Mouse (Mus musculus) MEL (cell line): ENCODE results near the gene Sema3b. TPM values are rescaled to one million over a fixed set of nuclear protein-coding genes. Genes with fewer than 3 reads are reported as not detected.

ENCODE experiments used
- DNase-seq: peaks from one replicate; pipeline ENCODE4 v3.0.0; 2011; ENCODE audit warnings: low read depth, low spot score
- H3K27ac ChIP-seq: 2 replicates; pipeline ENCODE4 v1.5.1; 2012; ENCODE audit warnings: low read depth, mild to moderate bottlenecking, control low read depth, low read length, moderate library complexity; ENCODE audit not compliant: control insufficient read depth
- H3K27me3 ChIP-seq, 2 experiments: fragments of 150-350 bp in 1 of 2; sonication (generic) in 1 of 2; 2 replicates each; pipeline ENCODE4 v1.6.1; 2012; ENCODE audit warnings: low read length in 2 of 2, mild to moderate bottlenecking in 2 of 2, improper control_type of control experiment in 1 of 2, moderate library complexity in 1 of 2; ENCODE audit not compliant: insufficient read depth in 2 of 2, control insufficient read depth in 1 of 2
- H3K36me3 ChIP-seq, 2 experiments: 2 replicates each; pipeline ENCODE4 v1.6.1; 2012 to 2014; ENCODE audit warnings: low read length in 2 of 2, improper control_type of control experiment in 1 of 2, inconsistent platforms in 1 of 2, mild to moderate bottlenecking in 1 of 2; ENCODE audit not compliant: insufficient read depth in 2 of 2, control insufficient read depth in 1 of 2
- H3K4me1 ChIP-seq, 2 experiments: fragments of 150-350 bp in 1 of 2; sonication (generic) in 1 of 2; 2 replicates each; pipeline ENCODE4 v1.6.1; 2012; ENCODE audit warnings: low read length in 2 of 2, improper control_type of control experiment in 1 of 2, mild to moderate bottlenecking in 1 of 2; ENCODE audit not compliant: insufficient read depth in 2 of 2, control insufficient read depth in 1 of 2
- H3K4me3 ChIP-seq, 2 experiments: fragments of 150-350 bp in 1 of 2; sonication (generic) in 1 of 2; 2 replicates each; pipeline ENCODE4 v1.5.1; 2012; ENCODE audit warnings: low read depth in 2 of 2, low read length in 2 of 2, mild to moderate bottlenecking in 2 of 2, moderate library complexity in 2 of 2, control low read depth in 1 of 2, improper control_type of control experiment in 1 of 2; ENCODE audit not compliant: control insufficient read depth in 1 of 2, insufficient read depth in 1 of 2
- H3K79me2 ChIP-seq: 2 replicates; pipeline ENCODE4 v1.6.1; 2012; ENCODE audit warnings: mild to moderate bottlenecking, low read length, moderate library complexity; ENCODE audit not compliant: control insufficient read depth, poor library complexity, insufficient read depth
- H3K9ac ChIP-seq: 2 replicates; pipeline ENCODE4 v1.6.1; 2012; ENCODE audit warnings: low read depth, mild to moderate bottlenecking, control low read depth, low read length, moderate library complexity; ENCODE audit not compliant: control insufficient read depth, poor library complexity, severe bottlenecking
- H3K9me3 ChIP-seq: fragments of 150-350 bp; sonication (generic); replicated peaks from 2 replicates; pipeline ENCODE4 v1.6.1; 2012; ENCODE audit warnings: mild to moderate bottlenecking, low read length, improper control_type of control experiment, moderate library complexity; ENCODE audit not compliant: insufficient read depth
- BHLHE40 ChIP-seq: IDR thresholded peaks from 2 replicates; pipeline ENCODE4 v1.6.1; 2012; ENCODE audit warnings: low read depth, mild to moderate bottlenecking, inconsistent platforms, low read length, improper control_type of control experiment, borderline replicate concordance
- CTCF ChIP-seq, 3 experiments: IDR thresholded peaks in 2 of 3; conservative IDR thresholded peaks in 1 of 3; 2 replicates each; pipeline ENCODE4 v1.5.1; 2011 to 2012; ENCODE audit warnings: low read length in 3 of 3, low read depth in 2 of 3, mild to moderate bottlenecking in 2 of 3, improper control_type of control experiment in 1 of 3, inconsistent platforms in 1 of 3, mixed read lengths in 1 of 3, moderate library complexity in 1 of 3; ENCODE audit not compliant: control insufficient read depth in 1 of 3, insufficient read depth in 1 of 3, poor library complexity in 1 of 3, severe bottlenecking in 1 of 3
- E2F4 ChIP-seq: IDR thresholded peaks from 2 replicates; pipeline ENCODE4 v1.6.1; 2011; ENCODE audit warnings: low read depth, low read length, improper control_type of control experiment, borderline replicate concordance
- ELF1 ChIP-seq: IDR thresholded peaks from 2 replicates; pipeline ENCODE4 v1.6.1; 2014; ENCODE audit warnings: low read depth, mild to moderate bottlenecking, inconsistent platforms, low read length, improper control_type of control experiment, moderate library complexity
- ETS1 ChIP-seq: IDR thresholded peaks from 2 replicates; pipeline ENCODE4 v1.6.1; 2012; ENCODE audit warnings: low read depth, mild to moderate bottlenecking, inconsistent platforms, low read length, improper control_type of control experiment, moderate library complexity
- GABPA ChIP-seq: IDR thresholded peaks from 2 replicates; pipeline ENCODE4 v1.6.1; 2012; ENCODE audit warnings: low read depth, mild to moderate bottlenecking, inconsistent platforms, low read length, improper control_type of control experiment, moderate library complexity
- HCFC1 ChIP-seq: IDR thresholded peaks from 2 replicates; pipeline ENCODE4 v1.6.1; 2012; ENCODE audit warnings: low read depth, mild to moderate bottlenecking, inconsistent platforms, low read length, improper control_type of control experiment, moderate library complexity
- JUND ChIP-seq: IDR thresholded peaks from 2 replicates; pipeline ENCODE4 v1.6.1; 2011; ENCODE audit warnings: low read depth, mild to moderate bottlenecking, improper control_type of control experiment, low read length
- KAT2A ChIP-seq: conservative IDR thresholded peaks from 2 replicates; pipeline ENCODE4 v1.6.1; 2012; ENCODE audit warnings: low read depth, low read length, improper control_type of control experiment, inconsistent platforms
- MAFK ChIP-seq: IDR thresholded peaks from 2 replicates; pipeline ENCODE4 v1.6.1; 2011; ENCODE audit warnings: low read depth, mild to moderate bottlenecking, low read length, improper control_type of control experiment, borderline replicate concordance
- MAZ ChIP-seq: IDR thresholded peaks from 2 replicates; pipeline ENCODE4 v1.6.1; 2012; ENCODE audit warnings: low read depth, mild to moderate bottlenecking, inconsistent platforms, low read length, improper control_type of control experiment
- NELFE ChIP-seq: IDR thresholded peaks from 2 replicates; pipeline ENCODE4 v1.6.1; 2011; ENCODE audit warnings: low read depth, low read length, improper control_type of control experiment
- NRF1 ChIP-seq: IDR thresholded peaks from 2 replicates; pipeline ENCODE4 v1.6.1; 2014; ENCODE audit warnings: low read depth, mild to moderate bottlenecking, inconsistent platforms, low read length, improper control_type of control experiment, moderate library complexity; ENCODE audit not compliant: poor library complexity, insufficient read depth, severe bottlenecking
- POLR2AphosphoS2 ChIP-seq: IDR thresholded peaks from 2 replicates; pipeline ENCODE4 v1.6.1; 2011; ENCODE audit warnings: low read length, improper control_type of control experiment
- POLR2AphosphoS5 ChIP-seq: IDR thresholded peaks from 2 replicates; pipeline ENCODE4 v1.6.1; 2012; ENCODE audit warnings: low read depth, borderline replicate concordance, mild to moderate bottlenecking, inconsistent platforms, low read length, moderate library complexity, mixed read lengths
- RAD21 ChIP-seq: IDR thresholded peaks from 2 replicates; pipeline ENCODE4 v1.6.1; 2011; ENCODE audit warnings: mild to moderate bottlenecking, low read depth, low read length, improper control_type of control experiment
- RCOR1 ChIP-seq: IDR thresholded peaks from 2 replicates; pipeline ENCODE4 v1.6.1; 2012; ENCODE audit warnings: low read depth, mild to moderate bottlenecking, inconsistent platforms, low read length, improper control_type of control experiment
- SMC3 ChIP-seq: IDR thresholded peaks from 2 replicates; pipeline ENCODE4 v1.6.1; 2011; ENCODE audit warnings: low read depth, low read length, improper control_type of control experiment
- ZC3H11A ChIP-seq: IDR thresholded peaks from 2 replicates; pipeline ENCODE4 v1.6.1; 2012; ENCODE audit warnings: low read depth, mild to moderate bottlenecking, inconsistent platforms, low read length, improper control_type of control experiment
- ZMIZ1 ChIP-seq: IDR thresholded peaks from 2 replicates; pipeline ENCODE4 v1.6.1; 2012; ENCODE audit warnings: low read depth, mild to moderate bottlenecking, inconsistent platforms, low read length, improper control_type of control experiment, moderate library complexity
- ZNF384 ChIP-seq: IDR thresholded peaks from 2 replicates; pipeline ENCODE4 v1.6.1; 2012; ENCODE audit warnings: low read depth, mild to moderate bottlenecking, inconsistent platforms, low read length, improper control_type of control experiment
- polyA plus RNA-seq, 2 experiments: library from polyadenylated mRNA; stranded (reverse) in 1 of 2; unstranded in 1 of 2; fragments of >175 nt in 1 of 2; fragments of >200 nt in 1 of 2; gene quantifications; 2 replicates each; pipeline versions ENCODE4 v1.2.1 to v1.2.4; 2012; ENCODE audit warnings: low replicate concordance in 2 of 2, low read depth in 1 of 2; ENCODE audit not compliant: insufficient read length in 2 of 2, insufficient read depth in 1 of 2, missing spikeins in 1 of 2
- total RNA-seq: library from RNA; depleted of rRNA; stranded (reverse); fragments of 300-350 nt; gene quantifications from 2 replicates; pipeline ENCODE4 v1.2.3, GENCODE M21; 2012

Gene Sema3b
- total and polyA plus RNA-seq, 3 experiments, result 0.04 to 0.21 TPM; not detected in 1

DNA sequence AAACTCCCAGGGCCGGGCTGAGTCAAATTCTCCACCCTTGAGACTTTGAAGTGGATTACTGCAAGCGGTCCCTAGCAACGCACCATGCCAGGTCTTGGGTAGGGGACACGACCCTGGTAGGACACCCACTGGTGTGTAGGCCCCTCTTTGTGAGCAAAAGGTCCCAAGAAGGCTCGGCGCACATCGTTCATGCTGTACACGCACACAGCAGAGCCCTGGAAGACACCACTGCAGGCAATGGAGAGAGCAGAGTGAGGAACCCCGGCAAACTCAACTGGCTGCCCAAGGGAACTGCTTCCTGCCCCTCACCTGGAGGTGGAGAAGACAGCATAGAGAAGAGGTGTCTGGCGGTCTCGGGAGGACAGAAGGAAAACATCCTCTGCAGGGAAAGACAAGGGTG is 7.8 kb downstream of the Sema3b start:
- H3K9ac ChIP-seq, result no peak overlapping the region
- H3K4me3 ChIP-seq, result no peak overlapping the region
- no peak for TF ChIP-seq MAFK
- TF ChIP-seq KAT2A, result no peak
- no peak for TF ChIP-seq MAZ
- TF ChIP-seq POLR2AphosphoS5, result no peak
- no peak for TF ChIP-seq ZC3H11A
- no peak for TF ChIP-seq ETS1
- TF ChIP-seq RAD21, result no peak
- TF ChIP-seq ELF1, result no peak
- no peak for TF ChIP-seq GABPA
- no peak for TF ChIP-seq ZNF384
- TF ChIP-seq POLR2AphosphoS2, result no peak
- no peak for TF ChIP-seq E2F4
- TF ChIP-seq ZMIZ1, result no peak
- TF ChIP-seq CTCF (IDR thresholded peaks at IDR 0.05 in 2 of 3, conservative IDR thresholded peaks at IDR 0.05 in 1 of 3; ENCODE audit: control insufficient read depth in 1 of 3, insufficient read depth in 1 of 3, low read depth in 2 of 3, low read length in 3 of 3, poor library complexity in 1 of 3, severe bottlenecking in 1 of 3), result no peak
- TF ChIP-seq BHLHE40, result no peak
- TF ChIP-seq SMC3, result no peak
- no peaks in the 10 kb centered on the region for H3K27me3 ChIP-seq
- no peaks in the 10 kb centered on the region for H3K9me3 ChIP-seq
- H3K79me2 ChIP-seq, result no peaks in the 10 kb centered on the region; the same call in 1 of the 2 replicates
- peaks cover 0 to 16% of the 10 kb centered on the region in 2 experiments; a peak in 2 of 4 replicates for H3K4me1 ChIP-seq
- no peak for DNase-seq
- H3K27ac ChIP-seq, result no peak overlapping the region
- peaks cover 0 to 6% of the 10 kb centered on the region in 2 experiments; a peak in 2 of 4 replicates for H3K36me3 ChIP-seq

DNA sequence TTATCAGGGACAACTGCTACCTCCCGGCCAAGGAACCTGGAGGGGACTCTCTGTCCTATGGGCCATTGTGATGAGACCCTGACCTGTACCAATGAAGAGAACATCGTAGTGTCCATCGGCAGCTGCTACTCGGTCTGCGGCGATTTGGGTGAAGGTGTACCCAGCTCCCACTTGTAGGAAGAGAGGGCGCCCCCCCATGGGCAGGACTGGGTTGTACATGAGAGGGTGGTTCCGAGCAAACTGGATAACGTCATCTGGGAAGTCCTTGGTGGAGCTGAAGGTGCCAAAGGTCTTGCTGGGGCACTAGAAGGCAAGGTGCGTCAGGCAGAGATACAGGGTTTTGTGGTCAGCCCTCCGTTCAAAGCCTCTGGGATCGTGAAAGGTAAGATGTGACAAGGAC is 8.3 kb downstream of the Sema3b start:
- no peak for TF ChIP-seq ZC3H11A
- no peak for TF ChIP-seq JUND
- TF ChIP-seq NRF1, result no peak
- TF ChIP-seq NELFE, result no peak
- TF ChIP-seq HCFC1, result no peak
- peak; percentile 41 to 56 (median 41) for TF ChIP-seq CTCF (IDR thresholded peaks at IDR 0.05 in 2 of 3, conservative IDR thresholded peaks at IDR 0.05 in 1 of 3; ENCODE audit: control insufficient read depth in 1 of 3, insufficient read depth in 1 of 3, low read depth in 2 of 3, low read length in 3 of 3, poor library complexity in 1 of 3, severe bottlenecking in 1 of 3)
- no peak for TF ChIP-seq RCOR1
- Histone ChIP-seq H3K9ac (no peak overlapping the region), H3K4me1 (peaks cover 0 to 18% of the 10 kb centered on the region in 2 experiments; a peak in 2 of 4 replicates), H3K4me3 (no peak overlapping the region), H3K9me3 (no peaks in the 10 kb centered on the region), H3K27ac (no peak overlapping the region), H3K79me2 (no peaks in the 10 kb centered on the region; the same call in 1 of the 2 replicates), H3K27me3 (no peaks in the 10 kb centered on the region), H3K36me3 (peaks cover 0 to 6% of the 10 kb centered on the region in 2 experiments; a peak in 2 of 4 replicates)
- no peak for DNase-seq
